Mouse (Mus musculus) kidney, embryonic 16.5 days (tissue): ENCODE data around the gene Slc30a3. TPM values are rescaled to one million over a fixed set of nuclear protein-coding genes. Genes with fewer than 3 reads are reported as not detected.

Experiments
- polyA plus RNA-seq: library from polyadenylated mRNA; unstranded; fragments of >200 nt; fragmentation: Nextera tagmentation; extraction: Ambion mirVana; gene quantifications from 2 replicates; pipeline ENCODE4 v1.2.1, GENCODE M21; 2015

Gene Slc30a3
- polyA plus RNA-seq, 1 experiment from 2014 or later = 4.5 TPM

Other genes starting within 250 kb of the Slc30a3 start
- gene Tmem214, start 240.2 kb downstream of the Slc30a3 start, polyA plus RNA-seq = 96.8 and 98.3 TPM in 2 replicates
- gene Agbl5, start 219.5 kb downstream of the Slc30a3 start, polyA plus RNA-seq = 23.9 and 27.1 TPM in 2 replicates
- 457 and 467 TPM in 2 replicates for gene Ost4, start 200.4 kb downstream of the Slc30a3 start, polyA plus RNA-seq
- gene Emilin1, start 194.8 kb downstream of the Slc30a3 start, polyA plus RNA-seq = 335 and 366 TPM in 2 replicates
- 38.8 and 41.4 TPM in 2 replicates for gene Khk, start 186.8 kb downstream of the Slc30a3 start, polyA plus RNA-seq
- gene Cgref1, start 162.6 kb downstream of the Slc30a3 start, polyA plus RNA-seq = 17.9 and 20.3 TPM in 2 replicates
- gene Preb, start 147.9 kb downstream of the Slc30a3 start, polyA plus RNA-seq = 172 TPM in 2 replicates
- gene Tcf23, start 139.6 kb downstream of the Slc30a3 start, polyA plus RNA-seq = 1.9 and 2.2 TPM in 2 replicates
- 158 and 163 TPM in 2 replicates for gene Atraid, start 59.9 kb downstream of the Slc30a3 start, polyA plus RNA-seq
- 14.6 and 14.7 TPM in 2 replicates for gene Slc5a6, start 59.3 kb downstream of the Slc30a3 start, polyA plus RNA-seq
- gene Cad, start 53.5 kb downstream of the Slc30a3 start, polyA plus RNA-seq = 36.0 and 38.7 TPM in 2 replicates
- gene Dnajc5g, start 2.0 kb downstream of the Slc30a3 start, polyA plus RNA-seq = not detected in 2 replicates
- 0.19 and 0.28 TPM in 2 replicates for gene Trim54, start 8.5 kb upstream of the Slc30a3 start, polyA plus RNA-seq
- gene Ucn, start 30.6 kb upstream of the Slc30a3 start, polyA plus RNA-seq = not detected in 2 replicates
- 79.0 and 79.3 TPM in 2 replicates for gene Mpv17, start 46.0 kb upstream of the Slc30a3 start, polyA plus RNA-seq
- gene Gm29609, start 71.7 kb upstream of the Slc30a3 start, polyA plus RNA-seq = 1.9 and 2.1 TPM in 2 replicates
- gene Gtf3c2, start 71.9 kb upstream of the Slc30a3 start, polyA plus RNA-seq = 82.8 and 99.0 TPM in 2 replicates
- gene Snx17, start 85.0 kb upstream of the Slc30a3 start, polyA plus RNA-seq = 151 and 165 TPM in 2 replicates
- 76.1 and 81.5 TPM in 2 replicates for gene Eif2b4, start 85.2 kb upstream of the Slc30a3 start, polyA plus RNA-seq
- 9.9 and 10.9 TPM in 2 replicates for gene Zfp513, start 94.1 kb upstream of the Slc30a3 start, polyA plus RNA-seq
- 138 and 139 TPM in 2 replicates for gene Ppm1g, start 112.5 kb upstream of the Slc30a3 start, polyA plus RNA-seq
- gene Nrbp1, start 132.6 kb upstream of the Slc30a3 start, polyA plus RNA-seq = 179 and 182 TPM in 2 replicates
- gene Gm9970, start 133.0 kb upstream of the Slc30a3 start, polyA plus RNA-seq = 0.52 TPM in 1 of 2 replicates, not detected in the other
- 22.9 and 26.8 TPM in 2 replicates for gene Krtcap3, start 143.5 kb upstream of the Slc30a3 start, polyA plus RNA-seq
- 39.7 and 40.6 TPM in 2 replicates for gene Ift172, start 182.9 kb upstream of the Slc30a3 start, polyA plus RNA-seq
- 42.5 and 46.1 TPM in 2 replicates for gene Fndc4, start 187.8 kb upstream of the Slc30a3 start, polyA plus RNA-seq
- 0.24 and 0.45 TPM in 2 replicates for gene Gckr, start 189.2 kb upstream of the Slc30a3 start, polyA plus RNA-seq